Mouse (Mus musculus): ENCODE measurements at regions not wholly inside any gene's neighbourhood (a gene's known extent, or its start where the extent isn't known, plus 50 kb on each side); places are given as distances from the start of the nearest gene placed in this dataset.

DNA sequence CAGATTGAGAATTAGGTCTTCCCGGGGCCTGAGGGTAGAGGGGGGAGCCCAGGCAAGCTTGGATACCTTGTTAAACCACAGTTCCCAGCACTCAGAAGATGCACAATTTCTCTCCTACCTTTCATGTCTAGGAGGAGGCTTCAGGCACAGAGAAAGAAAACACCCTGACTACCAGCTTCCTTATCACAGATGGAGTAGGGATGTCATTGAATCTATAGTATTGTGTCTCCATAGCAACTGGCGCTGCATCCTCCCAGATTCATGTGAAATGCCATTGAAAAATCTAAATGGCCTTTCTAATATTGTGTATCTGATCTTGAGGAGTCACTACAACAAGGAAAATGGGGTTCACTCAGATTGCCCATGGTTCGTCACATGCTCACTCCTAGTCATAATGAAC, 88.8 kb upstream of the Zkscan2 start:
- no peaks in the 10 kb centered on the region for H3K36me3 ChIP-seq (ENCODE audit: control insufficient read depth, insufficient read depth, low read length)
- ATAC-seq (ENCODE audit: low read depth) (no peak), DNase-seq (ENCODE audit: low spot score) (no peak)
- no peak overlapping the region for H3K9ac ChIP-seq (ENCODE audit: low read depth, low read length)
- H3K4me2 ChIP-seq (ENCODE audit: low read depth, low read length): no peak overlapping the region
- no peak overlapping the region for H3K27ac ChIP-seq (replicated peaks; ENCODE audit: low read depth, low read length)
- no peak overlapping the region for H3K4me3 ChIP-seq (ENCODE audit: low read depth, low read length)
- H3K9me3 ChIP-seq (ENCODE audit: control insufficient read depth, low read length): no peaks in the 10 kb centered on the region
- no peaks in the 10 kb centered on the region for H3K4me1 ChIP-seq (ENCODE audit: control insufficient read depth, insufficient read depth, low read length)
- no peaks in the 10 kb centered on the region for H3K27me3 ChIP-seq (replicated peaks; ENCODE audit: control insufficient read depth, insufficient read depth, low read length)
- WGBS: 71% methylated on average over 3 of the region's 3 CpGs

DNA sequence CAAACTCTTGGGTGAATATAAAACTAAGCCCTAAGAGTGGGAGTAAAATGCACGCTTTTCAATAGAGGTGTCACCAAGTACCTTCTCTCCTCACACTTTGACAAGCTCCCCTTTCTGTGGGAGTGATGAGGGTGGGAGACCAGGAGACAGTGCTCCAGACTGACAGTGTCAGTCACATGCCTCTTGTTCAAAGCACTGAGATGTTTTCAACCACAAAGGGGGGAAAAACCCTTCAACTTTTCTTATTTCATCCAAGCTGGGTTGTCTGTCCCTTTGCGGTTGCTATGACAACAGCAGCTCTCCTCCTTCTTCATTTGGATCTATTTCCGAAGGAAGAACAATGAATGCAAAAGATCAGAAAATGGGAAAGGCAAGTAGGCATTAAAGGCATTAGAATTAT, 73.5 kb upstream of the Zkscan2 start:
- no peak overlapping the region for H3K27ac ChIP-seq (replicated peaks; ENCODE audit: low read depth, low read length)
- DNase-seq (ENCODE audit: low spot score): no peak
- 68% methylated on average over 3 of the region's 3 CpGs for WGBS
- H3K4me2 ChIP-seq (ENCODE audit: low read depth, low read length): no peak overlapping the region
- ATAC-seq (ENCODE audit: low read depth): no peak
- H3K4me1 ChIP-seq (ENCODE audit: control insufficient read depth, insufficient read depth, low read length): no peaks in the 10 kb centered on the region
- no peak overlapping the region for H3K4me3 ChIP-seq (ENCODE audit: low read depth, low read length)
- no peaks in the 10 kb centered on the region for H3K9me3 ChIP-seq (ENCODE audit: control insufficient read depth, low read length)
- no peaks in the 10 kb centered on the region for H3K27me3 ChIP-seq (replicated peaks; ENCODE audit: control insufficient read depth, insufficient read depth, low read length)
- H3K9ac ChIP-seq (ENCODE audit: low read depth, low read length): no peak overlapping the region
- H3K36me3 ChIP-seq (ENCODE audit: control insufficient read depth, insufficient read depth, low read length): no peaks in the 10 kb centered on the region

DNA sequence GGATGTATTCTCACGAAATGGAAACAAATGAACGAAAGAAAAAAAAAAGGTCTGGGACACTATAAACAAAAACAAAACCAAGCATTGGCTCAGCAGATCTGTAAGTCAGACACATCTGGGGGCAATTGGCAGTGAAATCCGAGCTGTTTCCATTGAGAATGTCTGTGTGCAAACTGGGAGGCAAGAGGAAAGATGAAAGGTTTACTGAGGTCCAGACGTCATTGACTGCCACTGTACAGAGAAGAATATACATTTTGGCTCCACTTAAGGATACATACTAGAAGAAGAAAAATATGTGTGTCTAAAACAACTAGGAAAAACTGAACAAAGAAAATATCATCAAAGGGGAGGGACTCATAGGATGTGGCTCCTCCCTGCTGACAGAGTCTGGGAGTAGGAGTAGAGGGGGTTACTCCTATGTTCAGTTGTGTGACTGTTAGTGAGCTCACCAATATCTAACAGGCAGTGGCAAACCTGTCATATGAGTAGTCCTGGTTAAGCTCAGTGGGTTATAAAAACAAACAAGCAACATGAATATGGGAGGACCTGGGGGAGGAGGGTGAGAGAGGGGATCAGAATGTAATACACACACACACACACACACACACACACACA, 72.2 kb upstream of the Zkscan2 start:
- WGBS: 12% methylated on average over 4 of the region's 4 CpGs

DNA sequence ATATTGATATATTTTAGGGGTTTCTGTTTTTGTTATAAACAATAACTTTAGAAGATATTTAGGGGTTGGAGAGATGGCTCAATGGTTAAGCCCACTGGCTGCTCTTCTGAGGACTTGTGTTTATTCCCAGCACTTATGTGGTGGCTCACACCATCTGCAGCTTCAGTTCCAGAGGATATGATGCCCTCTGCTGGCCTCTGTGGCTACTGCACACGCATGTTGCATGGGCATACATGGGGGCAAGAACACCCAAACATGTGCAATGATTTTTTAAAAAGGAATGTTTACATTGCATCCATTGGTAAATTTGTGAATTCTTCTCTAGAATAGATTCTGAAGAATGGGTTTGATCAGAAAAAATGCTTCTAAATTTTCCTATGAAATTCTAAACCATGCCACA, 66.0 kb upstream of the Zkscan2 start:
- H3K27me3 ChIP-seq (replicated peaks; ENCODE audit: control insufficient read depth, insufficient read depth, low read length): no peaks in the 10 kb centered on the region
- H3K36me3 ChIP-seq (ENCODE audit: control insufficient read depth, insufficient read depth, low read length): no peaks in the 10 kb centered on the region
- H3K4me3 ChIP-seq (ENCODE audit: low read depth, low read length): no peak overlapping the region
- no peak overlapping the region for H3K9ac ChIP-seq (ENCODE audit: low read depth, low read length)
- DNase-seq (ENCODE audit: low spot score) (no peak), ATAC-seq (ENCODE audit: low read depth) (no peak)
- no peak overlapping the region for H3K4me2 ChIP-seq (ENCODE audit: low read depth, low read length)
- H3K9me3 ChIP-seq (ENCODE audit: control insufficient read depth, low read length): 0 out of 2 replicates have a peak, but pooled peaks cover 5% of the 10 kb centered on the region
- H3K4me1 ChIP-seq (ENCODE audit: control insufficient read depth, insufficient read depth, low read length): no peaks in the 10 kb centered on the region
- no peak overlapping the region for H3K27ac ChIP-seq (replicated peaks; ENCODE audit: low read depth, low read length)
- WGBS: 47% methylated on average over 1 of the region's 1 CpGs

More for the DNA sequence above, 72.2 kb upstream of the Zkscan2 start:
- Histone ChIP-seq H3K27me3 (replicated peaks; ENCODE audit: control insufficient read depth, insufficient read depth, low read length) (no peaks in the 10 kb centered on the region), H3K4me2 (ENCODE audit: low read depth, low read length) (no peak overlapping the region), H3K4me1 (ENCODE audit: control insufficient read depth, insufficient read depth, low read length) (no peaks in the 10 kb centered on the region), H3K4me3 (ENCODE audit: low read depth, low read length) (no peak overlapping the region), H3K36me3 (ENCODE audit: control insufficient read depth, insufficient read depth, low read length) (no peaks in the 10 kb centered on the region), H3K9me3 (ENCODE audit: control insufficient read depth, low read length) (no peaks in the 10 kb centered on the region), H3K27ac (replicated peaks; ENCODE audit: low read depth, low read length) (no peak overlapping the region), H3K9ac (ENCODE audit: low read depth, low read length) (no peak overlapping the region)
- DNase-seq (ENCODE audit: low spot score): peak; percentile 59
- ATAC-seq (ENCODE audit: low read depth): no peak

DNA sequence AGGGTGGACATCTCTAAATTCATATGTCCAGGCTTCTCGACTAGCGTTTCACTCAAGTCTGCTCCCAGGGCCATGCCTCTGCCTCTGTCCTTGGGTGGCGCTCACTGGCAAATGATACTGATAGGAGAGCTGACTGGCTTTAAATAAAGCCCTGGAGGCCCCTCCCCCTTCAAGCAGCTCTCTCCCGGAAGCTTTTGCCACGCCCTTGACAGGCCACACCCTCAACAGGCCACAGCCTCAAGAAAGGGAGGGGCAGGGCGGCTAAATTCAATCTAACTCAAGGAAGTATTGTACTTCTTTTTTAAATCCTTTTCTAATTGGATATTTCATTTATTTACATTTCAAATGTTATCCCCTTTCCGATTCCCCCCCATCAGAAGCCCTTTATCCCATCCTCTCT, 59.3 kb upstream of the Zkscan2 start:
- Histone ChIP-seq H3K9ac (ENCODE audit: low read depth, low read length) (no peak overlapping the region), H3K27ac (replicated peaks; ENCODE audit: low read depth, low read length) (no peak overlapping the region), H3K4me3 (ENCODE audit: low read depth, low read length) (no peak overlapping the region), H3K36me3 (ENCODE audit: control insufficient read depth, insufficient read depth, low read length) (no peaks in the 10 kb centered on the region), H3K9me3 (ENCODE audit: control insufficient read depth, low read length) (0 out of 2 replicates have a peak, but pooled peaks cover 5% of the 10 kb centered on the region), H3K4me1 (ENCODE audit: control insufficient read depth, insufficient read depth, low read length) (no peaks in the 10 kb centered on the region), H3K27me3 (replicated peaks; ENCODE audit: control insufficient read depth, insufficient read depth, low read length) (no peaks in the 10 kb centered on the region), H3K4me2 (ENCODE audit: low read depth, low read length) (no peak overlapping the region)
- DNase-seq (ENCODE audit: low spot score) (no peak), ATAC-seq (ENCODE audit: low read depth) (no peak)
- WGBS: 77% methylated on average over 7 of the region's 7 CpGs

Data from embryonic facial prominence, embryonic 14.5 days (tissue).